Mouse (Mus musculus) left cerebral cortex, postnatal 4 days (tissue): ENCODE results near the gene Oaf. TPM values are rescaled to one million over a fixed set of nuclear protein-coding genes. Genes with fewer than 3 reads are reported as not detected.

ENCODE experiments used
- DNase-seq: peaks from one replicate; pipeline ENCODE4 v3.0.0-alpha.2; 2022
- intact Hi-C: fragments of 180-260 bp; cut with DNase I; formaldehyde crosslinking; loops from one replicate; pipeline ENCODE4 v1.15.1; 2025
- total RNA-seq, 2 experiments: library from RNA; stranded (reverse); gene quantifications; 2 replicates each; pipeline ENCODE4 v1.2.3; 2021

The Oaf gene
- total RNA-seq, 2 experiments from 2014 or later, result 3.6 to 4.1 TPM

DNA sequence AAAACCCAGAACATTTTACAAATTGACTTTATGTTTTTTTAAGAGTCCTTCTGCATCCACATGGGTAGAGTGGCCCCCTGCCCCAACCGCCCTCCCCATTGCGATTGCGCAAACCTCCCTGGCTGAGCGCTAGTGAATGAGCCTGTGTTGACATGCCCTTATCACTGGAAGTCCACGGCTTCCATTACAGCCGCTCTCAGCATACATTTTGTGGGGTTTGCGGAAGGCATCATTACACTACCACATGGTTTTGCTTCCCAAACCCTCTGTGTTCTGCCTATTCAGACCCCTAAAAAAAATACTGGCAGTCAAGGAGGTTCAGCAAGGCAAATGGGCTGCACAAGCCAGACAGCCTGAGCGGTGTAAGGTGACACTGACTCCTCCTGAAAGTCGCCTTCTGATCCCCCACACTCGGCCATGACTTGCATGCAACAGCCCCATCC lies 7.0 kb upstream of the Oaf start:
- intact Hi-C loops, result no loop called here
- DNase-seq, result no peak

DNA sequence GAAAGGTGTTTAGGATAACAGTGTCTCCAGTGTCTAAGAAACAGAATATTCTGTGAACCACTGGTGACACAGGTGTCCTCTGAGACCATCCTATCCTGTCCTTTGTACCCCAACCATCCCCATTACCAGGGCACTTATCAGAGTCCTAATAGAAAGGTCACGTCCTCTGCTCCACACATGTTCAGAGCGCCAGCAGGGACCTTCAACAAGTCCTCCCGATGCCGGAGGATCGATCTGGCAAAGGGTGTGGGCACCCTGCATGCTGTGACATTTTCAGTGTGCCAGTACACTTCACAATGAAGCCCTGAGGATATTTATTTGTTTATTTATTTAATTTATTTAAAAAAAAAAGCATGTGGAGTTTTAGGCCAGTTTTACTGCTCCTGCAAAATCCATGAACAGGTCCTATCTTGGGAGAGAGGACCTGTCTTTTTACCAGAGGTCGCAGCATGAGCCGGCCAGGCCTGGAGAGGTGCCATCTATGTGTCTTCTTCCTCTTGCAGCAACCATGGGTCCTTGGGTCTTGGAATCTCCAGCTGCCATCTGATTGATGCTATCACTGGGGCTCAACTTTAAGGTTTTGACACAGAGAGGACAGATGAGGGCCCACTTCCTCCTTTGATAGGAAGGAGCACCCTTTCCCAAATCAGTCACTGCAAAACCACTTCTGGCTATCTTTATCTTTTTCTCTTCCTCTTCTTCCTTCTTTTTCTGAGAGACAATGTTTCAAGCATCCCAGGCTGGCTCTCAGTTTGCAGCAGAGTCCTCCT lies 6.3 kb upstream of the Oaf start:
- intact Hi-C loops, result no loop called here
- DNase-seq, result no peak

DNA sequence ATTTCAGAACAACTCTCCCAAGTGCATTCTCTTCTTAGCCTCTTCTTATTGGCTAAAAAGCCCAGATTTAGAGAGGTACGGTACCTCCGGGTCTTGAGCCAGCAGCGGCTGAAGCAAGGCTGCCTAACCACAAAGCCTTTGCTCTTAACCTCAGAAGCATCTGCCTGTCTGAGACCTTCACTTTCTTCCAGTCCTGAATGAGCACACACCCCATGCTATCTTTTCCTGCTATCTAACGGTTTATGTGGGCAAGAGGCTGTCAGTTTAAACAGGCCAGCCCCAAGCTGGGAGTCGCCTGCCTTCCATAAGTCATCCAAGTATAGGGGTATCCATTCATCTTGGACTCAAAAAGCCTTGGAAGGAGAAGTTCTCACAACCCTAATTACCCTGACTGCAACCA lies 2.7 kb upstream of the Oaf start:
- intact Hi-C loops, result no loop called here
- no peak for DNase-seq

DNA sequence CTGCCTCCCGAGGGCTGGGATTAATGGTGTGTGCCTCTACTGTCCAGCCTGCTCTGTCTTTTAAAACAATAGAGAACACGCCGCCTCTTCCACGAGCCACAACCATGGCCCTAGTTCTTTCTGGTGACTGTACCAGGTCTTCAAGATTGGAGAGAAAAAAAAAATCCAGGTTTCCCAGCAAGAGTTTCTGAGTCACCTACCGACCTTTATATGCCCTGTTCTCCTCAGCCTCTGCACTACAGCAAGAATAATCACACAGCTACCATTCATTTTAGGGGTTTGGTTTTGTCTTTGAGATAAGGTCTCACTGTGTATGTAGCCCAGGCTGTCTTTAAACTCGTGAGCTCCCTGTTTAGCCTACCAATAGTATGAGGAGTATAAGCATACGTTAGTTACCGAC lies 2.3 kb upstream of the Oaf start:
- intact Hi-C loops, result no loop called here
- DNase-seq, result no peak

DNA sequence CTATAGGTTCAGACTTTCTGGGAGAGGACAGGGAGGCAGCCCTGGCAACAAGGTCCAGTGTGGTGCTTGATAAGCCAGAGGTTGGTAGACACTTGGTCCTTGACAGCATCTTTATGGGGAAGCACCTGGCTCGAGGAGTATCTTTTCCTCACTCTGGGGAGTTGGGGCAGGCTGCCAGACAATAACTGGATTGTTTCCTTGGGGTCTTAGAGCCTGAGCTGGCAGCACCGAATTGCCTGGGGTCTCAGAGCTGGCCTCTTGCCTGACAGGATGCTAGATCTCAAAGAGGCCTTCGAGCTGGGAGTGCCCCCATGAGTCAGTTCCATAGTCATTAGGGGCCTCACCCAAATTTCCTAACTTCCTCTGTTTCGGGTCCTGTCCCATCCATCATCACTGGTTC lies 1.6 kb upstream of the Oaf start:
- DNase-seq, result no peak
- intact Hi-C loops, result no loop called here

DNA sequence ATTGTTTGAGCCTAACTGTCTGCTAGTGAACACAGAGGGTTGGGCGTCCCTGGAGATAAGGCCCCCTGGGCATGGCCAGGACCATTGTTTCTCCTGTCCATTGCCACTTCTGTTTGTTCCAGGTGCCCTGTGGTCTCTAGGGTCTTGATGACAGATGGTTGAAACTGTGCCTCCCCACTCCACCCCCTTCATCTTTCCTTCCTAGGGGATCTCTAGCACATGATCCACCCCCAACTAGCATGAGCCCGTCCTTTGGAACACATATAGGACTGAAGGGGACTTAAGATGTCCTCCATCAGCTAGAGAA lies 836 bp upstream of the Oaf start:
- intact Hi-C loops, result no loop called here
- no peak for DNase-seq

DNA sequence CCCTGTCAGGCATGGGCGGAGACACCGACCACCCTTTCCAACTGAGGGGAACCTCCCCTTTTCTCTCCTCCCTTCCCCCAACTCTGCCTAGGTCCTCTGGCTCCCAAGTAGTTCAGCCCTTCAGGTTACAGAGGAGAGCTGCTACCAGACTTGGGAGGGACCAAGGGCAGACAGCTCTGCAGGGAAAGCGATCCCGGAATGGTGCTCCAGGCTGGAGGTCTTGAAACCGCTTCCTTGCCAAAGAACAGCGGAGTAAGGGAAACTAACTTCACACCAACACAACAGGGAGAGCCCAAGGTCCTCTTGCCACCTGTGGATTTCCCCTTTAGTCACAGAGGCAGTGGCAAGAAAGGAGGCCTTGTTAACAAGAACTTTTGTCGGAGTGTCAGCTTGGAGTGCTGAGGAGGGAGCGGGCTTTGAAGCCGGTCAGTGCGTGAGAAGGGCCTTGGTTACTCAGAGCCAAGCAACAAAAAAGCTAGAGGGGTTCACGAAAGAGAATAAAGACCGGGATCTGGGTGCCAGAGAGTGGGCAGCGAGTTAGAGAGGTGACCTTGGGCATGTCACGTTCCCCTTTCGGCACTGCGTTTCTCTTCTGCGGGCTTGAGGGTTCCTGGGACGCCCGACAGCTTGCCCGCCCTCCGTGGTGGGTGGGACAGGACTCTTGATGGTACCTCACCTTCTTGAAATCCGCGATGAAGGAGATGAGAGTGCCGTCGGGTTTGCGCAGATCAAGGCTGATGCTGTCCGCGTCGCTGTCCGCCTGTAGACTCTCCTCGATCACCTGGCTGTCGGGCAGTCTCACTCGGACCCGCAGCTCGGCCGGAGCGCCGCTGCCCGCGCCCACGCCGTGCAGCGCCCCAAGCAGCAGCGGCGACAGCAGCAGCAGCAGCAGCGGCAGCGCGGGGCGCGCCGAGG lies 823 bp downstream of the Oaf start:
- intact Hi-C loops, result no loop called here

DNA sequence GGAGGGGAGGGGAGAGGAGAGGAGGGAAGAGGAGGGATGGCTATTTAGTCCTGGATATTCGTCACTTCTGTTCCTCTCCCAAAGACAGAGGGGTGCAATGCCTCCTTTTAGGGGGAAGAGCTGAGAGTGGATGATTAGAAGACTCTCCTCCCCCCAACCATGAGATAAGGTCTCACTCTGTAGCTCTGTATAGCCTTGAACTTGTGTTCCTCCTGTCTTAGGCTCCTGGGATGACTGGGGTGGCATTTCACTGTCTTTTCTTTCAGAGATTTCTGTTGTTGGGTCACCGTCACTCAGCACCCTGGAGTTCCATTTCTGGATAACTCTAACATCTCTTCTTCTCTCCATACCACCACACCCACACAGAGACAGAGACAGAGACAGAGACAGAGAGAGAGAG lies 1.5 kb downstream of the Oaf start:
- intact Hi-C loops, result no loop called here
- DNase-seq, result no peak

More for the DNA sequence above, 823 bp downstream of the Oaf start:
- DNase-seq, result no peak

DNA sequence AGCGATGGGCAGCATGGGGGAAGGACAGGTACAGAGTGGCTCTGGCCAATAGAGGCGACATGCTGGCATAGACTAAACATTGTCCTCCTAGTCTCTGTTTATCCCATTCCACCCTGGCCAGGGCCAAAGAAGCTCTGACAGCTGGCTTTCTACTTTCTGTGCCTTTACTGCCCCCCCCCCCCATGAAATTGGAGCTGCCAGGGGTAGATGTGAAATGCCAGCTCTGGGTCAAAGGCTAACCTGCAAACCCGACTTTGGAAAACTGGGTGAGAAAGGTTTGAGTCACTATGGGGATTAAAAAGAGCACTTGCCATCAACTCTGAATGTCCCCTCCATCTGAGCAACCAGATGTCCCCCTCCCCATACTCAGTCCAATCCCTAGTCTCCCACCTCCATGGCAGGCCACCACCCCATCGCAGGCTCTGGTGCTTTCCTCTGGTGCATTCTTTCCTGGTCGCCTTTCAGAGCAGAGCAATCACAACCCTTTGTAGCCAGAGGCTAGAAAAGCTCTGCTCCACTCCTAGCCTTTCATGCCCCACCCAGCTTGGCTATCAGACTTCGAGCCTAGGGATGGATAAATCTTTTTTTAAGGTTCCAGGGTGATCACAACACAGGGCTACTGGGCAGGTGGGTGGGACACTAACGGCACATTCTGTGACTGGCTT lies 2.5 kb downstream of the Oaf start:
- intact Hi-C loops, result no loop called here
- DNase-seq, result no peak

DNA sequence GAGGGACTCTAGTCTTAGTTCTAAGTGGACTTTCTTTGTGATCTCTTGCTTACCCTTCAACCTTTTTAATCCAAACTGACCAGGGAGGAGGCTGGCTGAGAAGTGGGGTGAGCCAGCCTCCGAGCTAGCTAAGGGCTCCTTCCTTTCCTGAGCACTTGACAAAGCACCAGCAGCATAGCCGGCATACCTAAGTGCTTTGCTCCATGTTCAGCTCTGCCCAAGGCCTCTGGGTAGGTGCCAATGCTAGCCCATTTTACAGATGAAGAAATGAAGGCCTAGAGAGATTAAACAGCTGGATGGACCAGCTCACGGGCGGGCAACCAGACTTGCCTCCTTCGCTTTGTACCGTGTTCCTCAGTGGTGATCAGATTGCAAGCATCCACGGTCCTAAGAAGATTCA lies 3.1 kb downstream of the Oaf start:
- no peak for DNase-seq
- intact Hi-C loops, result no loop called here

DNA sequence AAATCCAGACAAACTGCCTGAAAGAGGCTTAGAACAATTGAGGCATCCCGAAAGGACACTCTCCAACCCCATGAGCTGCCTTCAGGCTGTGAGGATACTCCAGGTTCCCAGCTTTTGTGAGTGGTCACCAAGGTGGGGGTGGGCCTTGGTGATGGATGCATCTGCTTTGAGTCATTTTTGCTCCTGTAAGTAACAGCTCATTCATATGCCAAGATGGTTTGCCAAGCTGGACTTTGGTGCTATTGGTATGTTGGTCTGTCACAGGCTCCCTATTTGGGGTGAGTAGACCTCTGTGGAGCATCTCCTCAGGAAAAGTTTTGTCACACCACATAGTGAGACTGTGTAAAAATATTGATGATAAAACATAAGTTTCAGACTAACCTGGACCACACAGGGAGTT lies 3.6 kb downstream of the Oaf start:
- intact Hi-C loops, result no loop called here
- DNase-seq, result no peak

DNA sequence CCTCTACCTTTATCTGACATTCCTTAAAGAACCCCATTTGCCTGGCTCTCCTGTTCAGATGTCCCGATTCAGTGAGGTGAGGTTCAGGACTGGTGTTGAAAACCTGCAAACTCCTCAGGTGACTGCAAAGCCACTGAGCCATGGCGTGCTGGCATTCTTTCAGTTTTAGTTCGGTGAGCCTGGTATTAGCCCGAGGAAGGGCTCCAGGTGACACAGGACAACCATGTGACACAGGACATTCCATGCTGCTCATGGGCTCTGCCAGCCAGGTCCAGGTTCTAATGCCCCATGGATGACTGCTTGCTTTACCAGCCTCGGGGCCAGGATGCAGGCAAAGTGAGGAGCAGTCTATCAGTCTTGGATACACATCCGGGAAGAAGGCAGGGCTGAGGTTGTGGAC lies 4.4 kb downstream of the Oaf start:
- no peak for DNase-seq
- intact Hi-C loops, result no loop called here

DNA sequence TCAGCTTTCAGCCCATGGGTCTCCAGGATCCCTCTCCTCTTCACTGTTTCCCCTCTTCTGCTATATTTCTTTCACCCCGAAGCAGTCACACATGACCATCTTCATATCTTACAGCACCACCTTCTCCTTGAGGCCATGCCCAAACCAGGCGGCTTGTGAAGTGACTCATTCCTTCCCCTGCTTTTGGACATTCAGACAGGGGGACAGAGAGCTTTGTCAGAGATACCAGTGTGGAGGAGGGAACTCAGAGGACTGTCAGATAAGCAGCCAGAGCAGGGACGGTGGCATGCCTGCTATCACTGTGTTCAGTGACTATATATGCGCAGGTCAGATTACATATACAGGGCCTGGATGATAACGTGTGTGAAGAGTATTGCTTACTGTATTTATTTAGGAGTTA lies 5.2 kb downstream of the Oaf start:
- intact Hi-C loops, result no loop called here
- DNase-seq, result no peak

DNA sequence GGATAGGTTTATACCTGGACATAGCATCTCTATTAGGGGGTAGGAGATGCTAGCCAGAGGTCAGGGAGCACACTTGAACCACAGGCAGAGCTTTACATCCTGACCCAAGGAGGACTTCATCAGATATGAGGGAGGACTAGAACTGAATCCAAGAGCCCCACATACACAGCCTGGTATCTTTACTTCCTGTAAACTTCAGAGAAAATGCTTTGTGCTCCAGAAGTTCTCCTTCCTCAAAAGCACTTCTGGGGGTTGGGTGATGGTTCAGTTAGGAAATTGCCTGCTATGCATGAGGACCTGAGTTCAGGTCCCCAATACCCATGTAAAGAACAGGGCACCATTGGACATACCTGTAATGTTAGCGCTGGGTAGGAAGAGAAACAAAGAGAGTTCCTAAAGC lies 6.2 kb downstream of the Oaf start:
- intact Hi-C loops, result no loop called here

DNA sequence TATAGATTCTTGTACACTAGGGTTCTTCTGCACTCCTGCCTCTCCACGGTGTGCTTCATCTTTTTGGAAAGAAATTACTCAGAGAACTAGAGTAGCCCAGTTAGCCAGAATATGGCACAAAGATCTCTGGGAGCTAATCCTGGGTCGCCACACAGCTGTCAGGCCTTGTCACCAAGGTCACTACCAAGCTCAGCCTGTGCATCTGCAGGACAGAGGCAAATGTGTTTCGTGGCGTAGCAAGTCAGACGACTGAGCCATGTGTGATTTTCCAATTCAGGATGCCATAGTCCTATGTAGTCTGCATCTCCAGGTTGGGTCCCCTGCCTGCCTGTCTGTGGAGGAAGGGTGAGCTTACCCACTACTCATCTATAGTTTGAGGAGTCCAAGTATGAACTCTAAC lies 6.7 kb downstream of the Oaf start:
- no peak for DNase-seq
- intact Hi-C loops, result no loop called here

More for the DNA sequence above, 6.2 kb downstream of the Oaf start:
- DNase-seq, result no peak

DNA sequence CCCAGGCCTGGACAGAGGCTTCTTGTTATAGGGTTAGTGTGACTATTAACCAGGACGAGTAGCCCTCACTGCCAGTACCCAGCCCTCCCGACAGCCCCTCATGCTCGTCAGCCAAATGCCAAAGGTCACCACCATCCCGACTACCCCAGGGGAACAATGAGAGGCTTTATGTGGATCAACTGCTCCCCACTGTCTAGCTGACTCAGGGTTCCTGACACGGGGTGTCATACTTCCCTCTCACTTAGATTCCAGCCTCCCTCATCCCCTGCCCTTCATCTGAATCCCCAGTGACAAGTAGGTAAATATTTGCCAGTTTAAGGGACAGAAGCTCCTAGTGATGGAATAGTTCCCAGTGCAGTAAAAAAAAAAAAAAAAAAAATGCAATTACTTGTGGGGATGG lies 7.4 kb downstream of the Oaf start:
- intact Hi-C loops, result no loop called here
- DNase-seq, result no peak

DNA sequence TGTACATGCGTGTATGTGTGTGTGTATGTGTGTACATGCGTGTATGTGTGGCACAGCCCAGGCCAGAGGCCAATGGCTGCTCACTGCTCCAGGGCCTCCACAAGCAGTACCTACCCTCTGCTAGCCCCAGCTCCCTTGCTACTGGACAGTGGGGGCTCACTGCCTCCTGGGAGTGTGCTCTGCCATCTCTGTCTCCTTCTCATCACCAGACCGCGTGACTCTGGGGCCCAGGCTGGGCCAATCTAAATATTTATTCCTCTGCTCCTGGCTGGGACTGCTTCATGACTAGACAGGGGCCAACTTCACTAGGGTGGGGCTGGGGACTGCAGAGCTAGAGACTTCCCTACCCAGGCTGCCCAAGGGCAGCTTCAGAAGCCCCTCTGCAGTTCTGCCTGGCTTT lies 7.9 kb downstream of the Oaf start:
- intact Hi-C loops, result no loop called here
- DNase-seq, result no peak

DNA sequence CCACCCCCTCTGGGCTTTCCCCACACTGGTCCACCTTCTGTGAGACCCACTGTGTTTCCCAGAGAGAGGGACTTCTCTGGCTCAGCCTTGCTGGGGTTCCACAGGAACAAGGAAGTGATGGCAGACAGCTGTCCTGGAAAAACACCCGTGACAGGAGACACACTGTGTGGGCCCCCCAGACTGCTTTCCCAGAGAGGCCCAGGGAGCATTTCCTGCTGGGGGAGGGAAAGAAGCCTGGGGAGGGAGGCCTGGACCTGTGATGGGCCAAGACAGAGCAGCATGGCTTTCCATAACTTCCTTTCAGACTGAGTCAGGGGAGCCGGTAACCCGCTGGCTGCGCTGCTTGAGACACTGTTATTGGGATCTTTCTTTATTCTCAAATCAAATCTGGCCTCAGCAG lies 8.8 kb downstream of the Oaf start:
- no peak for DNase-seq

DNA sequence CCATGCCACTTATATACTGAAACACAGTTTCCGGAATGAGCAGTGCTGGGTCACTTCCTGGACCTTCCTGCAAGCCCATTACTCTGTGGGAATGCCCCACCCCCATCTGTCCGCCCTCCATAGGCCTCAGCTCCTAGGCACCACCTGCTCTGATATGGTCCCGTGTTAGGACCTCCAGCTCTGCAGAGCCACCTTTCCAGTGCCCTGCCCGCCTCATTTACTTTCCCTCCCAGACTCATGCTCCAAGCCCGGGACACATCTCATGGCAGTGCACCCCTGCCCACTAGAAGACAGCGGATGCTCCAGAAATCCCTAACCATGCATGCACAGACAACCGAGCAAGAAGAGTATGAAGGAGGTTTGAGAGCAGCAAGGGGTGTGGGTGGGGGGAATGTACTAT lies 9.7 kb downstream of the Oaf start:
- intact Hi-C loops, result no loop called here
- DNase-seq, result no peak

More for the DNA sequence above, 8.8 kb downstream of the Oaf start:
- intact Hi-C loops, result no loop called here

DNA sequence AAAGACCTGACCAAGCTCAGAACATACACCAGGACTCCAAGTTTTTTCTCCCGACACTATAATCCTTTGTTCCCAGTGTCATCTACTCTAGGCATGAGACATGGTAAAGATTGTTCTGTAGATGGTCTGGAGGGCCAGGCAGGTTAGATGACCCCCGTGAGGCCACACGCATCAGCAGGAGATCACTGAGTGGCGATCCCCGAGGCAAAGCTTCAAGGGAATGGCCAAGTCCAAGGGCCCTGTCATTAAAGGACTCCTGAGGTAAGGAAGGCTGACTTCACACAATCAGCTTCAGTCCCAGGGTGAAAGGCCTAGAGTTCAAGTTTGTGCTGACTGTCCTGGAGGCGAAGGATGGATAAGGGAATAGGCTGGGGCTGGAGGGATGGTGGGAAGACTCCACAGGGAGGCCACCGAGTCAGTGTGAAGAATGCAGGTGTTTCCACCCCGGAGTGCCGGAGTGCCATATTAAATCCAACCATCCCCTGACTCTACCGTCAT lies 10.3 kb downstream of the Oaf start:
- intact Hi-C loops, result no loop called here
- no peak for DNase-seq

DNA sequence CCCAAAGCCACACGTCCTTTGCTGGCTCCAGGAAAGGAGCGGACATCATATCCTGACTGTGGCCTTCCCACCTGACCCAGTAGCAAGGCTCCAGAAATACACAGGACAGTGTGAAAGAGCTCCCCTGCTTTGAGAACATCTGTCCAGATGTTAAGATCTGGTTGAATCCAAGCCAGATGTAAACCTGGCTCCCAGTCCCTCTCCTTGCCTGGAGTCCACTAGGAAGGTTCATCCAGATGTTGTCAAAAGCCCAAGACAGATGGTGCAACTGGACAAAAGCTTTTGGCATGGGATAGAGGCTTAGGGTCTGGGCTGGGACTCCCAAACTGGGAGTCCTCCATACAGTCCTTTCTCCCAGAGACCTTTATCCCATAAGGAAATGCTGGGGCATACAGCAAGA lies 11.0 kb downstream of the Oaf start:
- intact Hi-C loops, result no loop called here

DNA sequence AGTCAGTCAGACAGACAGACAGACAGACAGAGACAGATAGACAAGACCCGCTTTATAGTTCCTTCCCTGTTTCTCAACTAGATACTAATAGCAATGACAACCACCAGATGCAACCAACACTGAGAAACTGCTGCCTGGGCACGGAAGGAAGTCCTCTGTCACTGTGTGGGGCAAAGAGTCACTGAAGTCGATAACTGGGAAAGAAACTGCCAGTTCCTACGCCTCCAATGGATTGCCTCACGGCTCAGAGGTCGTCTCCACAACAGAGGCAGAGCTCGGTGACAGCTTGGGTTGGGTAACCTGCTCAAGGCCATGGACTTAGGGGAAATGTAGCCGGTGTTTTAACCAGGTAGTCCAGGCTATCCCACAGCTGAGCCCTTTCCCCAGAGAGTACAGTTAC lies 12.1 kb downstream of the Oaf start:
- DNase-seq, result no peak
- intact Hi-C loops, result no loop called here

More for the DNA sequence above, 11.0 kb downstream of the Oaf start:
- no peak for DNase-seq
